Mouse (Mus musculus) embryonic facial prominence, embryonic 14.5 days (tissue): ENCODE data around the gene Cyba. TPM values are rescaled to one million over a fixed set of nuclear protein-coding genes. Genes with fewer than 3 reads are reported as not detected.

Source experiments
- ATAC-seq: fragments of 200-750 bp; cut with Nextera tagmentation; 2 replicates; pipeline ENCODE4 v1.8.0; 2017; ENCODE audit warnings: low read depth, moderate number of reproducible peaks, moderate TSS enrichment
- DNase-seq: peaks from one replicate; pipeline ENCODE4 v3.0.0-alpha.2; 2015; ENCODE audit warnings: low spot score
- H3K27ac ChIP-seq: fragments of 300-500 bp; sonication (generic); replicated peaks from 2 replicates; pipeline ENCODE4 v1.5.1; 2014; ENCODE audit warnings: low read depth, mild to moderate bottlenecking, low read length, moderate library complexity
- H3K27me3 ChIP-seq: fragments of 300-500 bp; sonication (generic); replicated peaks from 2 replicates; pipeline ENCODE4 v1.6.1; 2014; ENCODE audit warnings: low read length; ENCODE audit not compliant: control insufficient read depth, insufficient read depth
- H3K36me3 ChIP-seq: fragments of 300-500 bp; sonication (generic); 2 replicates; pipeline ENCODE4 v1.6.1; 2014; ENCODE audit warnings: low read length, mixed read lengths; ENCODE audit not compliant: control insufficient read depth, insufficient read depth
- H3K4me1 ChIP-seq: fragments of 300-500 bp; sonication (generic); 2 replicates; pipeline ENCODE4 v1.6.1; 2014; ENCODE audit warnings: antibody characterized with exemption, low read length; ENCODE audit not compliant: control insufficient read depth, insufficient read depth
- H3K4me2 ChIP-seq: fragments of 300-500 bp; sonication (generic); 2 replicates; pipeline ENCODE4 v1.6.1; 2014; ENCODE audit warnings: low read depth, mild to moderate bottlenecking, low read length, moderate library complexity, mixed read lengths
- H3K4me3 ChIP-seq: fragments of 300-500 bp; sonication (generic); 2 replicates; pipeline ENCODE4 v1.5.1; 2014; ENCODE audit warnings: low read depth, mild to moderate bottlenecking, low read length
- H3K9ac ChIP-seq: fragments of 300-500 bp; sonication (generic); 2 replicates; pipeline ENCODE4 v1.6.1; 2014; ENCODE audit warnings: low read depth, mild to moderate bottlenecking, low read length, moderate library complexity, mixed read lengths
- H3K9me3 ChIP-seq: fragments of 300-500 bp; sonication (generic); 2 replicates; pipeline ENCODE4 v1.6.1; 2016; ENCODE audit warnings: low read length; ENCODE audit not compliant: control insufficient read depth
- WGBS: fragments of 180-500 bp; shearing (Covaris S2); extraction: QIAGEN DNeasy Blood & Tissue Kit; methylation state at CpG from one replicate; pipeline ENCODE4 v1.1.7; 2014; 5-methylcytosine and 5-hydroxymethylcytosine counted together
- polyA plus RNA-seq: library from polyadenylated mRNA; unstranded; fragments of >200 nt; fragmentation: Nextera tagmentation; extraction: Ambion mirVana; gene quantifications from 2 replicates; pipeline ENCODE4 v1.2.1, GENCODE M21; 2014

Gene Cyba
- polyA plus RNA-seq, 1 experiment from 2014 or later, result 173 TPM

GRCm38 (mm10) chr8:122423217-122423616 is 9.5 kb downstream of the Cyba start:
- Histone ChIP-seq H3K9me3 (no peaks in the 10 kb centered on the region), H3K36me3 (peaks cover 13% of the 10 kb centered on the region; the same call in 1 of the 2 replicates), H3K4me2 (no peak overlapping the region), H3K4me3 (no peak overlapping the region), H3K4me1 (no peaks in the 10 kb centered on the region), H3K9ac (no peak overlapping the region), H3K27me3 (no peaks in the 10 kb centered on the region), H3K27ac (no peak overlapping the region)
- ATAC-seq (no peak), DNase-seq (no peak)
- WGBS, result 89% methylated on average over 24 of the region's 24 CpGs

GRCm38 (mm10) chr8:122421376-122422070 is 11.2 kb downstream of the Cyba start, which contains the start of gene Il17c:
Il17c (plus strand) TSS chr8:122422020.
- peaks cover 28% of the 10 kb centered on the region for H3K36me3 ChIP-seq
- no peak within 1 kb of the TSS for H3K4me2 ChIP-seq
- 80% methylated on average over 14 of the region's 14 CpGs for WGBS
- no peaks in the 10 kb centered on the region for H3K4me1 ChIP-seq
- H3K27me3 ChIP-seq, result no peaks in the 10 kb centered on the region
- H3K4me3 ChIP-seq, result no peak within 1 kb of the TSS
- no peak within 1 kb of the TSS for H3K27ac ChIP-seq
- H3K9me3 ChIP-seq, result no peaks in the 10 kb centered on the region
- no peak within 1 kb of the TSS for H3K9ac ChIP-seq
- peak; percentile 28 for DNase-seq
- no peak; the same call in 1 of the 2 replicates for ATAC-seq

GRCm38 (mm10) chr8:122419881-122420555 is 12.7 kb downstream of the Cyba start:
- no peak overlapping the region for H3K9ac ChIP-seq
- WGBS, result 78% methylated on average over 9 of the region's 9 CpGs
- peaks cover 38% of the 10 kb centered on the region for H3K36me3 ChIP-seq
- H3K4me3 ChIP-seq, result no peak overlapping the region
- no peaks in the 10 kb centered on the region for H3K27me3 ChIP-seq
- no peak overlapping the region for H3K4me2 ChIP-seq
- no peak for DNase-seq
- no peaks in the 10 kb centered on the region for H3K9me3 ChIP-seq
- H3K4me1 ChIP-seq, result no peaks in the 10 kb centered on the region
- no peak for ATAC-seq
- no peak overlapping the region for H3K27ac ChIP-seq

GRCm38 (mm10) chr8:122415554-122415953 is 17.2 kb downstream of the Cyba start:
- Histone ChIP-seq H3K27ac (no peak overlapping the region), H3K4me3 (no peak overlapping the region), H3K9me3 (no peaks in the 10 kb centered on the region), H3K27me3 (no peaks in the 10 kb centered on the region), H3K36me3 (peaks cover 82% of the 10 kb centered on the region), H3K4me1 (no peaks in the 10 kb centered on the region), H3K9ac (no peak overlapping the region), H3K4me2 (no peak overlapping the region)
- WGBS, result 94% methylated on average over 6 of the region's 6 CpGs
- no peak for DNase-seq
- ATAC-seq, result no peak

- Histone ChIP-seq H3K36me3 (peaks cover 95% of the 10 kb centered on the region), H3K27me3 (no peaks in the 10 kb centered on the region), H3K27ac (no peak overlapping the region), H3K4me2 (no peak overlapping the region), H3K9me3 (no peaks in the 10 kb centered on the region), H3K4me1 (no peaks in the 10 kb centered on the region), H3K9ac (no peak overlapping the region), H3K4me3 (no peak overlapping the region)
- DNase-seq (no peak), ATAC-seq (no peak)
- 80% methylated on average over 9 of the region's 9 CpGs for WGBS
These were observed 18.4 kb downstream of the Cyba start for GRCm38 (mm10) chr8:122414311-122414710.

GRCm38 (mm10) chr8:122407678-122408077 is 25.1 kb downstream of the Cyba start:
- Histone ChIP-seq H3K27ac (no peak overlapping the region), H3K27me3 (no peaks in the 10 kb centered on the region), H3K4me3 (no peak overlapping the region), H3K36me3 (peaks cover 100% of the 10 kb centered on the region), H3K4me2 (no peak overlapping the region), H3K9me3 (no peaks in the 10 kb centered on the region), H3K9ac (no peak overlapping the region), H3K4me1 (no peaks in the 10 kb centered on the region)
- DNase-seq, result no peak
- 94% methylated on average over 7 of the region's 7 CpGs for WGBS
- ATAC-seq, result no peak

- WGBS, result 84% methylated on average over 9 of the region's 9 CpGs
- no peaks in the 10 kb centered on the region for H3K27me3 ChIP-seq
- H3K4me2 ChIP-seq, result no peak overlapping the region
- H3K4me1 ChIP-seq, result no peaks in the 10 kb centered on the region
- H3K9me3 ChIP-seq, result no peaks in the 10 kb centered on the region
- H3K27ac ChIP-seq, result no peak overlapping the region
- DNase-seq, result no peak
- no peak overlapping the region for H3K9ac ChIP-seq
- ATAC-seq, result no peak
- H3K36me3 ChIP-seq, result peaks cover 100% of the 10 kb centered on the region
- H3K4me3 ChIP-seq, result no peak overlapping the region
These were observed 27.5 kb downstream of the Cyba start for GRCm38 (mm10) chr8:122405146-122405805.

- no peak overlapping the region for H3K27ac ChIP-seq
- peaks cover 93% of the 10 kb centered on the region for H3K36me3 ChIP-seq
- no peak overlapping the region for H3K9ac ChIP-seq
- ATAC-seq (no peak), DNase-seq (no peak)
- H3K9me3 ChIP-seq, result no peaks in the 10 kb centered on the region
- H3K4me2 ChIP-seq, result no peak overlapping the region
- no peaks in the 10 kb centered on the region for H3K27me3 ChIP-seq
- H3K4me1 ChIP-seq, result no peaks in the 10 kb centered on the region
- WGBS, result 94% methylated on average over 9 of the region's 9 CpGs
- no peak overlapping the region for H3K4me3 ChIP-seq
These were observed 34.5 kb downstream of the Cyba start for GRCm38 (mm10) chr8:122398186-122398585.
